Mouse (Mus musculus) monocyte, adult 5-6 weeks (primary cell): Measurements from ENCODE around the gene Hhat. TPM values are rescaled to one million over a fixed set of nuclear protein-coding genes. Genes with fewer than 3 reads are reported as not detected.

ENCODE experiments used
- ATAC-seq: fragments of 153-309, 156-312 bp; replicated peaks from 2 replicates; pipeline ENCODE4 v1.8.0; 2017; ENCODE audit warnings: mild to moderate bottlenecking; ENCODE audit not compliant: low TSS enrichment, insufficient number of reproducible peaks, severe bottlenecking, poor library complexity, low FRiP score
- total RNA-seq: library from RNA; stranded (forward); fragments of 200-1000, 200-491, 200-594 nt; gene quantifications from 3 replicates; pipeline ENCODE4 v1.2.3, GENCODE M21; 2017

Hhat gene
- total RNA-seq, 1 experiment from 2014 or later = 1.7 TPM

GRCm38 (mm10) chr1:192786194-192786593 lies 15.2 kb upstream of the Hhat start:
- no peak for ATAC-seq

- ATAC-seq = no peak
These were observed 14.3 kb upstream of the Hhat start for GRCm38 (mm10) chr1:192785046-192785961.

DNA sequence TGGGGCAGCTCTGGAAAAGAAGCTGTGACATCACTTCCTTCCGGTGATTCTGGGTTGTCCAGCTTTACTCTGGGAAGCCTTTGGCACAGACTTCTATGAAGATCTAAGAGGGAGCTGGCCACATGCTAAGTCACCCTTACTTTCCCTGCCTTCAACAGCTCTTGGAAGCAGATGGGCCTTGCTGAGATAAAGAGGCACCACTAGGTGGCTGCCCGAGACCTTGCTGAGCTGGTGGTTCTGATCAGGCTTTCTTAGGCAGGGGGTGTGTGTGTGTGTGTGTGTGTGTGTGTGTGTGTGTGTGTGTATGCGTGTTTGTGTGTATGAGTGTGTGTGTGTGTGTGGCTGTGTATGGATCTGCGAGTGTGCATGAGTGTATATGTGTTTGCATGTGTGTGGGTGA lies 13.4 kb upstream of the Hhat start:
- no peak for ATAC-seq

DNA sequence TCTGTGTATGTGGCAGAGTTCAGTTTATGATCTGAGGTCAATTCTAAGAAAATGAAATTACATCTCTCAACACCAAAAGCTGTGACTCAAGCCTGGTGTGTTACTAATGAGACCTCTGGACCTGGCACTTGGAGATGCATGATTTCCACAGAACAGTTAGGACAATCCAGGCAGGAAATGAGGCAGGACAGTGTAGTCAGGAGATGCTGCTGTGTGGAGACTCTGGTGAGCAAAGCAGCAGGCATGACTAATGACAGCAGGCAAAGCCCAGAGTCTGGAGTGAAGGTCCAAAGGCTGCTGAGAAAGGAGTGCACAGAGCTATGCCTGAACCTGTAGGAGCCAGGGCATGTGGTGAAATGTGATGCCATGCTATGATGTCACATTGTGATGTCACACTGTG lies 10.2 kb upstream of the Hhat start:
- no peak for ATAC-seq

GRCm38 (mm10) chr1:192778869-192779514 lies 8.0 kb upstream of the Hhat start:
- ATAC-seq = no peak

GRCm38 (mm10) chr1:192778206-192778605 lies 7.2 kb upstream of the Hhat start:
- no peak for ATAC-seq

DNA sequence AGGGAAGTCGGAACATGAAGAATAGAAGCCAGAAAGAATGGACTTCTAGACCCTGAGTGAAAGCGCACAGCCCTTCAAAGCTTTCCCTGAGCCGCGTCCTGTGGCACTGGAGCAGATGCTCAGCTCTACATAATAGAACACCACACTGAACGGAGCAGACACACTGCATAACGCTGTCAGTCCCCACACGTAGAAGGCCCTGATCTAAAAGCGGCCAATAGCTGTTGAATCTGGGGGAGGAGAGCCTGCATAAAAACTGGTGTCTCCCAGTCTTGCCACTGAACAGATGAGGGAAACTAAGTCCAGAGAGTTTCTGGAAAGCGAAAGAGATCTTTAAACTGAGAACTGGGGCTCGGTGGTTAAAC lies 911 bp downstream of the Hhat start:
- no peak for ATAC-seq

DNA sequence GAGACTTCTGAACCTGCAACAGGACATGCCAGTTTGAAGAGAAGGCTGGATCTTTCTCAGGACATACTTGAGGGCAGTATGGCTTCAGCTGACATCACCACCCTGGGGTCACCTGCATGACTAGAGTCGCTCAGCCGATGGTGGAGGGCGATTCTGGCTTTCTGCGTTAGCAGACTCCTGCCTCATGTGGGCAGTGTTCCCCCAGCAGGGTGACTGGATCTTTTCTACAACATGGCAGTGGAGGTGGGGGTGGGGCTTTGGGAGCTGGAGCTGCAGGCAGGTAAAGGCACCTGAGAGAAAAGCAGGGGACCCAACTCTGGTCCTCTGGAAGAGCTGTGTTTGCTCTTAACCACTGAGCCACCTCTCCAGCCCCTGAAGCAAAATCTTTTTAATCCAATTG lies 5.5 kb downstream of the Hhat start:
- ATAC-seq = no peak

- no peak for ATAC-seq
These were observed 6.5 kb downstream of the Hhat start for GRCm38 (mm10) chr1:192764547-192764946.

GRCm38 (mm10) chr1:192762946-192763933 lies 7.8 kb downstream of the Hhat start:
- ATAC-seq = no peak

DNA sequence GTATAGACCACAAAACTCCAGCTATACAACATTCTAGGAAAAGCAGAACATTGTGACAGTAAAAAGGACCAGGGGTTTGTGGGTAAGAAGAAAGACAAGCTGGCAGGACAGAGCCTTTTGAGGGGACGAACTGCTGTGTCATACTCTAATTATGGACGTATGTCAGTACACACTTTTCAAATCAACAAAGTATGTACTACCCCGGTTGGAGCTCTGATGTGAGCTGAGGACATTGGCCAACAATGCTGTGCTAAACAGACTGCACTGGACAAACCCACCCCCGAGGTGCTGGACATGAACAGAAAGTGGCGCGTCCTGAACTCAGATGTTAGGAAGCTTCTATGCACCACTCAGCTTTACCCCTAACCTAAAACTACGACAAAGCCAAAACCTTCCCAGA lies 14.3 kb downstream of the Hhat start:
- ATAC-seq = no peak

- ATAC-seq = no peak
These were observed 15.1 kb downstream of the Hhat start for GRCm38 (mm10) chr1:192755685-192756606.

DNA sequence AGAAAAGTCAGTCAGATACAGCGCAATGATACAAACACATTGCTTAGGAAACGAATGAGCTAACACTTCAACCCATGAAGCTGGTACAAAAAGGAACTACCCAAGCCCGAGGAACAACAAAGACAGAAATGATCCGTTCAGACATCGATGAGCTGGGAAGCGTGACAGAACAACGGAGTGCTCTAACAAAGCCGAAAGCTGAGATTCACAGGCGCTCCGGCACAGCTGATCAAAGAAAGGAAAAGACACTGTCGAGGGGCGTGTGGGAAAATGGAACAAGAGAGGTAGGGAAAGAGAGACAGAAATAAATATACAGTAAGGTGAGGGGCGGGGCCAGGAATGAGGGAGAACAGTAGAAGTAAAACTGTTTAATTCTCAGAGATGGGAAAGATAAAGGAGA lies 15.8 kb downstream of the Hhat start:
- no peak for ATAC-seq

GRCm38 (mm10) chr1:192754268-192754667 lies 16.8 kb downstream of the Hhat start:
- ATAC-seq = no peak

GRCm38 (mm10) chr1:192752659-192753601 lies 18.1 kb downstream of the Hhat start:
- ATAC-seq = peak; percentile 91

DNA sequence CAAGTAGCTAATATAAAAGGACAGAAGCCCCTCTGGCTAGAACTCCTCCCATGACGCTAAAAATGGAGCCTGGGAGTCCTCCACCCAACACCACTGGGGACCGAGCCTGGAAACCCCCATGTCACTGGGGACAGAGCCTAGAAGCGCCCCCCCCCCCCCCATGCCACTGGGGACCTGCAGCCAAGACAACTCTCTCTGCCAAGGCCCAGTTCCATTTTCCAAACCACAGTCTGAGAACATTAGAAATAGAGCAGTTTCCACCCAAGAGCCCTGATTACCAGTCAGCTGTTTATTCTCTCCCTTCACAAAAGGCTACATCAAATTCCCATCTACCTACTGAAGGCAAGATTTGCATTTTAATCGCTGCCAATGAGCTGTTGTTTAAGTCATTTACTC lies 21.0 kb downstream of the Hhat start:
- no peak for ATAC-seq
